Comparison of ENCODE assay signal across 8 mouse cellular contexts in the genomic region with DNA sequence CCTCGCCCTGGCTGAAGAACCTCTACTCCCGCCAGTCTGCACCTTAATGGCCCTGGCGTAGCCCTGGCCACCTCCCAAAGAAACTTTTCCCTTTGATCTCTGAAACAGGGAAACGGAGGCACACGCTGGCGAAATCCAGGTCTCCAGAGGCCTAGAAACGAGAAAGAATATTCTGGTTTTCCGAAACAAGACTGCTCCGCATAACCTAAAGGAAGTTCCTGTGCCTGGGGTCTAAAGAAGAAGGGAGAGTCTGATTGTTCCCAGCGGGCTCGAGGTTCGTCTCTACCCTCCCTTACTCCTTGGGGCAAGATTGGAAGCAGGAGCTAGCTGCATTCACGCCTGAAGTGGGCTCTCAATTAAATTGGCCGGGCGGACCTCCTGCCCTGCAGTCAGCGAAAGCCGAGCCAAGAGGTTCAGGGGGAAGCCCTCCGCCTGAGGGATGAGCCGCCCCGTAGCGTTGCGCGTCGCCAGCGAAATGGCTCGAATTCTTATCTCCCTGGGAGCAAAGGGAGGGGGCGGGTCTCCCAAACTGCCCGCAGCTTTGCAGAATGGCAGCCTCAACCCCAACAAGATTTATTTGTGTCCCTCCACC. TPM values are rescaled to one million over a fixed set of nuclear protein-coding genes. Genes with fewer than 3 reads are reported as not detected.
A peak's percentile ranks its signal among the peaks of the same experiment; 100 is the strongest.
DNase-seq lines count a peak whose midpoint lies in the region; ATAC-seq and TF ChIP-seq lines count a peak whose summit lies in the region.

No protein-coding gene starts in this region.

- peaks cover 14% of the 10 kb centered on the region; the same call in 1 of the 2 replicates for H3K4me1 ChIP-seq in kidney, embryonic 16.5 days (ENCODE audit: insufficient read depth, low read length)
- peaks cover 8% of the 10 kb centered on the region; the same call in 1 of the 2 replicates for H3K4me1 ChIP-seq in embryonic facial prominence, embryonic 11.5 days (ENCODE audit: control insufficient read depth, insufficient read depth, low read length)
- H3K4me1 ChIP-seq in intestine, postnatal 0 days (replicated peaks; ENCODE audit: control insufficient read depth, insufficient read depth, low read length) = no peaks in the 10 kb centered on the region
- H3K4me1 ChIP-seq in neural tube, embryonic 15.5 days = peaks cover 38% of the 10 kb centered on the region

- no peak overlapping the region for H3K27ac ChIP-seq in kidney, embryonic 16.5 days (ENCODE audit: low read length)
- no peak overlapping the region for H3K27ac ChIP-seq in embryonic facial prominence, embryonic 11.5 days (replicated peaks; ENCODE audit: low read depth, low read length)
- H3K27ac ChIP-seq in intestine, postnatal 0 days (ENCODE audit: low read depth, low read length) = no peak overlapping the region
- H3K27ac ChIP-seq in neural tube, embryonic 15.5 days (replicated peaks) = no peak overlapping the region

- no peak overlapping the region for H3K9ac ChIP-seq in kidney, embryonic 16.5 days (replicated peaks; ENCODE audit: low read length)
- H3K9ac ChIP-seq in embryonic facial prominence, embryonic 11.5 days (replicated peaks; ENCODE audit: low read length) = no peak overlapping the region; the same call in 1 of the 2 replicates
- H3K9ac ChIP-seq in intestine, postnatal 0 days (ENCODE audit: low read depth, low read length) = no peak overlapping the region
- H3K9ac ChIP-seq in neural tube, embryonic 15.5 days (replicated peaks) = no peak overlapping the region

- H3K9me3 ChIP-seq in kidney, embryonic 16.5 days (ENCODE audit: low read length) = no peaks in the 10 kb centered on the region
- no peaks in the 10 kb centered on the region for H3K9me3 ChIP-seq in embryonic facial prominence, embryonic 11.5 days (replicated peaks; ENCODE audit: control insufficient read depth, low read length)
- H3K9me3 ChIP-seq in intestine, postnatal 0 days (ENCODE audit: control insufficient read depth) = no peaks in the 10 kb centered on the region
- H3K9me3 ChIP-seq in neural tube, embryonic 15.5 days (replicated peaks) = no peaks in the 10 kb centered on the region

- H3K36me3 ChIP-seq in kidney, embryonic 16.5 days (ENCODE audit: insufficient read depth, low read length) = no peaks in the 10 kb centered on the region
- H3K36me3 ChIP-seq in embryonic facial prominence, embryonic 11.5 days (replicated peaks; ENCODE audit: control insufficient read depth, insufficient read depth, low read depth, low read length) = no peaks in the 10 kb centered on the region
- H3K36me3 ChIP-seq in intestine, postnatal 0 days (ENCODE audit: control insufficient read depth, insufficient read depth) = no peaks in the 10 kb centered on the region
- H3K36me3 ChIP-seq in neural tube, embryonic 15.5 days = no peaks in the 10 kb centered on the region

- under 1% methylated on average over 28 of the region's 28 CpGs for WGBS in kidney, embryonic 16.5 days
- under 1% methylated on average over 28 of the region's 28 CpGs for WGBS in embryonic facial prominence, embryonic 11.5 days
- 1% methylated on average over 28 of the region's 28 CpGs for WGBS in intestine, postnatal 0 days
- 1% methylated on average over 28 of the region's 28 CpGs for WGBS in neural tube, embryonic 15.5 days

- H3K27me3 ChIP-seq in kidney, embryonic 16.5 days (ENCODE audit: insufficient read depth, low read length) = peaks cover 99% of the 10 kb centered on the region
- H3K27me3 ChIP-seq in embryonic facial prominence, embryonic 11.5 days (ENCODE audit: control insufficient read depth, insufficient read depth, low read length) = peaks cover 51% of the 10 kb centered on the region
- H3K27me3 ChIP-seq in intestine, postnatal 0 days (replicated peaks; ENCODE audit: control insufficient read depth, insufficient read depth, low read length) = peaks cover 99% of the 10 kb centered on the region
- H3K27me3 ChIP-seq in neural tube, embryonic 15.5 days (replicated peaks) = peaks cover 73% of the 10 kb centered on the region

- TF ChIP-seq CTCF in intestine, postnatal 0 days (IDR thresholded peaks at IDR 0.05; ENCODE audit: low read depth) = no peak

- DNase-seq in kidney, postnatal 14 days = no peak
- peak; percentile 64 for DNase-seq in embryonic facial prominence, embryonic 11.5 days (ENCODE audit: low spot score)
- DNase-seq in ovary, postnatal 36 days (ENCODE audit: low spot score) = no peak
- DNase-seq in adrenal gland, postnatal 4 days (ENCODE audit: low spot score in 2 of 2) = no peak
- DNase-seq in c-Kit-positive CD71-positive TER-119-positive erythroid progenitor cells, embryonic 14.5 days (ENCODE audit: low spot score) = no peak

- peak overlapping the region; percentile 28 for H3K4me3 ChIP-seq in kidney, embryonic 16.5 days (ENCODE audit: low read length)
- peak overlapping the region; percentile 21 for H3K4me3 ChIP-seq in embryonic facial prominence, embryonic 11.5 days (ENCODE audit: low read depth, low read length)
- H3K4me3 ChIP-seq in intestine, postnatal 0 days (ENCODE audit: low read depth, low read length) = 0 out of 2 replicates have a peak overlapping the region, but pooled peaks have one; percentile 4
- H3K4me3 ChIP-seq in neural tube, embryonic 15.5 days (replicated peaks) = peak overlapping the region; percentile 37

- H3K4me2 ChIP-seq in kidney, embryonic 16.5 days (replicated peaks; ENCODE audit: low read depth, low read length) = peak overlapping the region; percentile 46
- H3K4me2 ChIP-seq in embryonic facial prominence, embryonic 11.5 days (ENCODE audit: low read depth, low read length) = peak overlapping the region; percentile 43
- H3K4me2 ChIP-seq in intestine, postnatal 0 days (replicated peaks; ENCODE audit: low read depth) = no peak overlapping the region
- H3K4me2 ChIP-seq in neural tube, embryonic 15.5 days = peak overlapping the region; percentile 59

- ATAC-seq in kidney, embryonic 16.5 days (ENCODE audit: low FRiP score, low TSS enrichment) = no peak
- no peak for ATAC-seq in embryonic facial prominence, embryonic 11.5 days (replicated peaks; ENCODE audit: insufficient number of reproducible peaks, low FRiP score, low TSS enrichment, low read depth)
- ATAC-seq in intestine, postnatal 0 days = no peak
- ATAC-seq in neural tube, embryonic 15.5 days (ENCODE audit: low FRiP score) = no peak

RNA-seq across cellular contexts. Expression of a gene that starts 33.2 kb away (rescaled TPM):
- 2.4 and 3.2 TPM in 2 replicates for polyA plus RNA-seq in kidney, embryonic 16.5 days (2015; fragmentation: Nextera tagmentation; extraction: Ambion mirVana)
- 7.7 and 8.4 TPM in 2 replicates for polyA plus RNA-seq in embryonic facial prominence, embryonic 11.5 days (2014; fragmentation: Nextera tagmentation; extraction: Ambion mirVana)
- 0.04 and 0.07 TPM in 2 replicates for polyA plus RNA-seq in intestine, postnatal 0 days (2015; fragmentation: Nextera tagmentation; extraction: Ambion mirVana)
- polyA plus RNA-seq in neural tube, embryonic 15.5 days (2015; fragmentation: Nextera tagmentation; extraction: Ambion mirVana) = 5.5 and 6.5 TPM in 2 replicates
- 1 to 10 TPM; 1.5 to 3.1 TPM for total RNA-seq in adrenal gland, postnatal 4 days (2021)
